ENCODE assay signal across 10 mouse cellular contexts in the genomic region with DNA sequence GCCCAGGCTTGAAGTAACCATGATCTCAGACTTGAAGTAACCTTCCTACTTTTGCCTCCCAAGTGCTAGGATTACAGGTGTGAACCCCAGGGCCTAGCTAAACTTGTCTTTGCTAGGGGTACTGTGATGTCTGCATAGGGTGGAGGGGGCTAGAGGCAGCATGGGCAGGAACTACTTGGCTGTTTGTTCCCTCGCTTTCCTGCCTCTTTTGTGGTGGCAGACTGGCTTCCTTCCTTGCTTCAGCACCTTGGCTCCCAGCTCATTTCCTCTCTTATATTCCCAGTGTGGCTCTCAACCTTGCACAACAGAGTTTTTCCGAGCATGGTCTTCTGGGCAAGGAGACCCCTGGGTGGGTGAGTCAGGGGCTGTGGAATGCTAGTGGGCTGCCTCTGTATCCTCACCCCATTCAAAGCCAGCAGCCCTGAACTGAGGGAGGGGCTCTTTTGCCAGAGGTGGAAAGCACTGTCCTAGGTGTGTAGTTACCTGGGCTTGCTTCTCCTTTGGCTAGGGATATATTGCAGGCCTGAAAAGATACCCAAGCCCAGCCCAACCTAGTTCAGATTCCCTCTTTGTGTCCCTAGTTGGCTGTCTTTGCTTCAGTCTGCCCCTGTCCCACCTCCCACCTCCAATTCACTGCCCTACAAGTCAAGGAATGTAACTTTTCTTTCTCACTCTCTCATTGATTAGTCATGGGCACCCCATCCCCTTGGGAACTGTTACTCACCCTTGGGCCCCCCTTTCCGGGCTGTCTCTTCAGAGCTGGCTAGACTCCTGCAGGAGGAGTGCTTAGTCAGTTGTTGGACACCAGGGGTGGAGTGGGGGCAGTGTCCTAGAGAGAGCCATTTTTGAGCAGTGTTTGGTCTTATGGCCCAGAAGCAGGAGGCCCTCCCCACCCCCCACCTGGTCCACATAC. TPM values are rescaled to one million over a fixed set of nuclear protein-coding genes. Genes with fewer than 3 reads are reported as not detected.
DNase-seq lines count a peak whose midpoint lies in the region; ATAC-seq and TF ChIP-seq lines count a peak whose summit lies in the region.
"Had no signal": no experiment of that assay in that cellular context is flagged by ENCODE, and none has a peak within 500 bp of the region (broad histone marks: within the 10 kb centered on the region; RNA-seq: fewer than 3 reads in every experiment).

No protein-coding gene starts in this region.

- TF ChIP-seq CTCF in stomach, postnatal 0 days (IDR thresholded peaks at IDR 0.05; ENCODE audit: low read depth) = no peak

- 56% methylated on average over 3 of the region's 3 CpGs for WGBS in heart, embryonic 13.5 days
- 71% methylated on average over 3 of the region's 3 CpGs for WGBS in midbrain, embryonic 13.5 days
- 78% methylated on average over 3 of the region's 3 CpGs for WGBS in midbrain, embryonic 10.5 days
- 54% methylated on average over 3 of the region's 3 CpGs for WGBS in heart, embryonic 16.5 days
- WGBS in stomach, postnatal 0 days = 65% methylated on average over 3 of the region's 3 CpGs

- H3K4me2 ChIP-seq in heart, embryonic 13.5 days = 0 out of 2 replicates have a peak overlapping the region, but pooled peaks have one; percentile 1
- no peak overlapping the region for H3K4me2 ChIP-seq in midbrain, embryonic 13.5 days (replicated peaks)
- no peak overlapping the region for H3K4me2 ChIP-seq in heart, embryonic 16.5 days (ENCODE audit: low read depth, low read length)
- H3K4me2 ChIP-seq in stomach, postnatal 0 days (replicated peaks; ENCODE audit: low read depth) = no peak overlapping the region
- H3K4me2 ChIP-seq: forebrain, embryonic 15.5 days had no signal

- peak; percentile 24; the same call in 1 of the 2 replicates for ATAC-seq in heart, embryonic 13.5 days (ENCODE audit: extremely low read depth, insufficient number of reproducible peaks, low FRiP score, low TSS enrichment)
- 0 out of 2 replicates have a peak, but pooled peaks have one; percentile 30 for ATAC-seq in midbrain, embryonic 13.5 days
- ATAC-seq in heart, embryonic 16.5 days (replicated peaks; ENCODE audit: extremely low read depth, insufficient read depth, low FRiP score) = 0 out of 2 replicates have a peak, but pooled peaks have one; percentile 5
- peak; percentile 82 for ATAC-seq in stomach, postnatal 0 days (ENCODE audit: low FRiP score, low TSS enrichment)
- ATAC-seq in megakaryocyte, adult 5-6 weeks (ENCODE audit: poor library complexity, severe bottlenecking) = no peak
- ATAC-seq: forebrain, embryonic 15.5 days had no signal

- H3K9ac ChIP-seq in heart, embryonic 13.5 days = peak overlapping the region; percentile 4; the same call in 1 of the 2 replicates
- H3K9ac ChIP-seq in midbrain, embryonic 13.5 days (replicated peaks) = no peak overlapping the region
- H3K9ac ChIP-seq in heart, embryonic 16.5 days (ENCODE audit: low read length) = peak overlapping the region; percentile 11; the same call in 1 of the 2 replicates
- H3K9ac ChIP-seq in stomach, postnatal 0 days (ENCODE audit: low read length) = no peak overlapping the region; the same call in 1 of the 2 replicates
- H3K9ac ChIP-seq: forebrain, embryonic 15.5 days had no signal

- H3K27me3 ChIP-seq in heart, embryonic 13.5 days (replicated peaks) = no peaks in the 10 kb centered on the region
- H3K27me3 ChIP-seq in midbrain, embryonic 13.5 days = no peaks in the 10 kb centered on the region
- no peaks in the 10 kb centered on the region for H3K27me3 ChIP-seq in midbrain, embryonic 10.5 days (ENCODE audit: low read depth, poor library complexity, severe bottlenecking)
- H3K27me3 ChIP-seq in heart, embryonic 16.5 days (ENCODE audit: control insufficient read depth, insufficient read depth, low read length) = no peaks in the 10 kb centered on the region
- no peaks in the 10 kb centered on the region for H3K27me3 ChIP-seq in stomach, postnatal 0 days (ENCODE audit: control insufficient read depth, insufficient read depth, low read length)
- H3K27me3 ChIP-seq: forebrain, embryonic 15.5 days had no signal

- peak overlapping the region; percentile 71 for H3K27ac ChIP-seq in heart, embryonic 13.5 days (replicated peaks)
- H3K27ac ChIP-seq in midbrain, embryonic 13.5 days = no peak overlapping the region
- H3K27ac ChIP-seq in midbrain, embryonic 10.5 days (replicated peaks) = no peak overlapping the region
- H3K27ac ChIP-seq in heart, embryonic 16.5 days (ENCODE audit: low read length) = peak overlapping the region; percentile 70
- peak overlapping the region; percentile 83 for H3K27ac ChIP-seq in stomach, postnatal 0 days (replicated peaks)
- H3K27ac ChIP-seq: forebrain, embryonic 15.5 days had no signal

- intact Hi-C loops in heart, postnatal 14 days (cut with DNase I) = no loop called here

- no peaks in the 10 kb centered on the region for H3K9me3 ChIP-seq in heart, embryonic 13.5 days
- no peaks in the 10 kb centered on the region for H3K9me3 ChIP-seq in midbrain, embryonic 13.5 days
- no peaks in the 10 kb centered on the region for H3K9me3 ChIP-seq in midbrain, embryonic 10.5 days (replicated peaks)
- H3K9me3 ChIP-seq in heart, embryonic 16.5 days (replicated peaks; ENCODE audit: control insufficient read depth, low read length) = no peaks in the 10 kb centered on the region
- no peaks in the 10 kb centered on the region for H3K9me3 ChIP-seq in stomach, postnatal 0 days (ENCODE audit: control insufficient read depth, low read length)
- H3K9me3 ChIP-seq: forebrain, embryonic 15.5 days had no signal

- no peak for TF ChIP-seq EP300 in stomach, postnatal 0 days (optimal IDR thresholded peaks at IDR 0.05)

- no peak overlapping the region for H3K4me3 ChIP-seq in heart, embryonic 13.5 days
- H3K4me3 ChIP-seq in midbrain, embryonic 13.5 days (replicated peaks) = no peak overlapping the region
- H3K4me3 ChIP-seq in midbrain, embryonic 10.5 days = no peak overlapping the region
- no peak overlapping the region for H3K4me3 ChIP-seq in heart, embryonic 16.5 days (ENCODE audit: low read length)
- no peak overlapping the region for H3K4me3 ChIP-seq in stomach, postnatal 0 days (ENCODE audit: low read depth, low read length)
- H3K4me3 ChIP-seq: forebrain, embryonic 15.5 days had no signal

- H3K36me3 ChIP-seq in heart, embryonic 13.5 days = no peaks in the 10 kb centered on the region
- no peaks in the 10 kb centered on the region for H3K36me3 ChIP-seq in midbrain, embryonic 13.5 days
- H3K36me3 ChIP-seq in midbrain, embryonic 10.5 days = no peaks in the 10 kb centered on the region
- no peaks in the 10 kb centered on the region for H3K36me3 ChIP-seq in heart, embryonic 16.5 days (ENCODE audit: control insufficient read depth, insufficient read depth)
- H3K36me3 ChIP-seq in stomach, postnatal 0 days (ENCODE audit: control insufficient read depth, insufficient read depth, low read length) = no peaks in the 10 kb centered on the region
- H3K36me3 ChIP-seq: forebrain, embryonic 15.5 days had no signal

- DNase-seq in heart, postnatal 14 days = no peak
- no peak for DNase-seq in midbrain, embryonic 10.5 days (ENCODE audit: low spot score)
- DNase-seq in stomach, postnatal 0 days (ENCODE audit: low spot score) = no peak
- DNase-seq in natural killer cell, adult 2 months (ENCODE audit: low spot score in 2 of 2) = no peak

- H3K4me1 ChIP-seq in heart, embryonic 13.5 days = peaks cover 54% of the 10 kb centered on the region
- H3K4me1 ChIP-seq in midbrain, embryonic 13.5 days (replicated peaks) = 0 out of 2 replicates have a peak, but pooled peaks cover 4% of the 10 kb centered on the region
- peaks cover 12% of the 10 kb centered on the region; the same call in 1 of the 2 replicates for H3K4me1 ChIP-seq in midbrain, embryonic 10.5 days
- peaks cover 39% of the 10 kb centered on the region for H3K4me1 ChIP-seq in heart, embryonic 16.5 days (ENCODE audit: control insufficient read depth, insufficient read depth, low read length)
- peaks cover 7% of the 10 kb centered on the region; the same call in 1 of the 2 replicates for H3K4me1 ChIP-seq in stomach, postnatal 0 days (replicated peaks; ENCODE audit: control insufficient read depth, insufficient read depth)
- H3K4me1 ChIP-seq: forebrain, embryonic 15.5 days had no signal

RNA-seq across cellular contexts. Expression of a gene that starts 11.4 kb away (rescaled TPM):
- polyA plus RNA-seq in heart, embryonic 13.5 days (2015; fragmentation: Nextera tagmentation; extraction: Ambion mirVana) = 76.4 and 78.0 TPM in 2 replicates
- total RNA-seq in heart, postnatal 14 days (2021) = 10 to 100 TPM; 61.1 to 70.4 TPM
- 6.8 and 7.8 TPM in 2 replicates for polyA plus RNA-seq in midbrain, embryonic 13.5 days (2015; fragmentation: Nextera tagmentation; extraction: Ambion mirVana)
- 26.1 and 26.4 TPM in 2 replicates for polyA plus RNA-seq in midbrain, embryonic 10.5 days (2016; fragmentation: Nextera tagmentation; extraction: Ambion mirVana)
- polyA plus RNA-seq in heart, embryonic 16.5 days (2015; fragmentation: Nextera tagmentation; extraction: Ambion mirVana) = 64.0 and 72.7 TPM in 2 replicates
- polyA plus RNA-seq in stomach, postnatal 0 days (2015; fragmentation: Nextera tagmentation; extraction: Ambion mirVana) = 28.7 and 36.2 TPM in 2 replicates
- 18.4 and 21.4 TPM in 2 replicates for total RNA-seq in megakaryocyte, adult 5-6 weeks (2015)
- 8.3 and 9.5 TPM in 2 replicates for total RNA-seq in megakaryocyte, adult 5-6 weeks (2017)

RNA-seq across cellular contexts. Expression of a gene that starts 38.1 kb away (rescaled TPM):
- 8.3 and 8.9 TPM in 2 replicates for polyA plus RNA-seq in heart, embryonic 13.5 days (2015; fragmentation: Nextera tagmentation; extraction: Ambion mirVana)
- total RNA-seq in heart, postnatal 14 days (2021) = 10 to 100 TPM; 16.6 to 18.4 TPM
- 15.1 and 17.9 TPM in 2 replicates for polyA plus RNA-seq in midbrain, embryonic 13.5 days (2015; fragmentation: Nextera tagmentation; extraction: Ambion mirVana)
- polyA plus RNA-seq in midbrain, embryonic 10.5 days (2016; fragmentation: Nextera tagmentation; extraction: Ambion mirVana) = 24.3 and 25.5 TPM in 2 replicates
- 6.5 and 7.5 TPM in 2 replicates for polyA plus RNA-seq in heart, embryonic 16.5 days (2015; fragmentation: Nextera tagmentation; extraction: Ambion mirVana)
- 6.0 and 7.4 TPM in 2 replicates for polyA plus RNA-seq in stomach, postnatal 0 days (2015; fragmentation: Nextera tagmentation; extraction: Ambion mirVana)
- total RNA-seq in megakaryocyte, adult 5-6 weeks (2015) = 35.8 and 40.1 TPM in 2 replicates
- total RNA-seq in megakaryocyte, adult 5-6 weeks (2017) = 6.8 and 9.4 TPM in 2 replicates

RNA-seq across cellular contexts. Expression of a gene that starts 52.3 kb away (rescaled TPM):
- polyA plus RNA-seq in heart, embryonic 13.5 days (2015; fragmentation: Nextera tagmentation; extraction: Ambion mirVana) = 41.5 and 52.4 TPM in 2 replicates
- total RNA-seq in heart, postnatal 14 days (2021) = under 1 TPM in 1 of 2 experiments, not detected in 1; 0.34 TPM
- polyA plus RNA-seq in midbrain, embryonic 13.5 days (2015; fragmentation: Nextera tagmentation; extraction: Ambion mirVana) = not detected in 2 replicates
- not detected in 2 replicates for polyA plus RNA-seq in midbrain, embryonic 10.5 days (2016; fragmentation: Nextera tagmentation; extraction: Ambion mirVana)
- 15.3 and 18.5 TPM in 2 replicates for polyA plus RNA-seq in heart, embryonic 16.5 days (2015; fragmentation: Nextera tagmentation; extraction: Ambion mirVana)
- not detected in 2 replicates for polyA plus RNA-seq in stomach, postnatal 0 days (2015; fragmentation: Nextera tagmentation; extraction: Ambion mirVana)
- total RNA-seq in megakaryocyte, adult 5-6 weeks (2015) = 4.4 and 6.8 TPM in 2 replicates
- 1.3 and 1.5 TPM in 2 replicates for total RNA-seq in megakaryocyte, adult 5-6 weeks (2017)
- total RNA-seq: left cerebral cortex, postnatal 10 days had no signal
- polyA plus RNA-seq: forebrain, embryonic 15.5 days had no signal

Comparison
In these comparisons a context has a peak if more than half of its experiments do, and no peak if none do; other contexts are left out.
1. H3K27ac ChIP-seq: peak in heart, embryonic 13.5 days (single experiment), heart, embryonic 16.5 days (single experiment) and stomach, postnatal 0 days (single experiment); none in midbrain, embryonic 13.5 days (single experiment) and midbrain, embryonic 10.5 days (single experiment).
2. H3K9ac ChIP-seq: peak in heart, embryonic 13.5 days (single experiment) and heart, embryonic 16.5 days (single experiment); none in midbrain, embryonic 13.5 days (single experiment) and stomach, postnatal 0 days (single experiment).
3. RNA of a gene that starts 52.3 kb away (polyA plus RNA-seq): 41.5 to 52.4 TPM in heart, embryonic 13.5 days and 15.3 to 18.5 TPM in heart, embryonic 16.5 days; not detected in stomach, postnatal 0 days, not detected in midbrain, embryonic 13.5 days and not detected in midbrain, embryonic 10.5 days; every median in the first group is over 10 times any median in the second.